Mouse (Mus musculus) embryonic facial prominence, embryonic 14.5 days (tissue): ENCODE measurements around the gene Mum1. TPM values are rescaled to one million over a fixed set of nuclear protein-coding genes. Genes with fewer than 3 reads are reported as not detected.

ENCODE experiments used
- ATAC-seq: fragments of 200-750 bp; cut with Nextera tagmentation; 2 replicates; pipeline ENCODE4 v1.8.0; 2017; ENCODE audit warnings: low read depth, moderate number of reproducible peaks, moderate TSS enrichment
- DNase-seq: peaks from one replicate; pipeline ENCODE4 v3.0.0-alpha.2; 2015; ENCODE audit warnings: low spot score
- H3K27ac ChIP-seq: fragments of 300-500 bp; sonication (generic); replicated peaks from 2 replicates; pipeline ENCODE4 v1.5.1; 2014; ENCODE audit warnings: low read depth, mild to moderate bottlenecking, low read length, moderate library complexity
- H3K27me3 ChIP-seq: fragments of 300-500 bp; sonication (generic); replicated peaks from 2 replicates; pipeline ENCODE4 v1.6.1; 2014; ENCODE audit warnings: low read length; ENCODE audit not compliant: control insufficient read depth, insufficient read depth
- H3K36me3 ChIP-seq: fragments of 300-500 bp; sonication (generic); 2 replicates; pipeline ENCODE4 v1.6.1; 2014; ENCODE audit warnings: low read length, mixed read lengths; ENCODE audit not compliant: control insufficient read depth, insufficient read depth
- H3K4me1 ChIP-seq: fragments of 300-500 bp; sonication (generic); 2 replicates; pipeline ENCODE4 v1.6.1; 2014; ENCODE audit warnings: antibody characterized with exemption, low read length; ENCODE audit not compliant: control insufficient read depth, insufficient read depth
- H3K4me2 ChIP-seq: fragments of 300-500 bp; sonication (generic); 2 replicates; pipeline ENCODE4 v1.6.1; 2014; ENCODE audit warnings: low read depth, mild to moderate bottlenecking, low read length, moderate library complexity, mixed read lengths
- H3K4me3 ChIP-seq: fragments of 300-500 bp; sonication (generic); 2 replicates; pipeline ENCODE4 v1.5.1; 2014; ENCODE audit warnings: low read depth, mild to moderate bottlenecking, low read length
- H3K9ac ChIP-seq: fragments of 300-500 bp; sonication (generic); 2 replicates; pipeline ENCODE4 v1.6.1; 2014; ENCODE audit warnings: low read depth, mild to moderate bottlenecking, low read length, moderate library complexity, mixed read lengths
- H3K9me3 ChIP-seq: fragments of 300-500 bp; sonication (generic); 2 replicates; pipeline ENCODE4 v1.6.1; 2016; ENCODE audit warnings: low read length; ENCODE audit not compliant: control insufficient read depth
- WGBS: fragments of 180-500 bp; shearing (Covaris S2); extraction: QIAGEN DNeasy Blood & Tissue Kit; methylation state at CpG from one replicate; pipeline ENCODE4 v1.1.7; 2014; 5-methylcytosine and 5-hydroxymethylcytosine counted together
- polyA plus RNA-seq: library from polyadenylated mRNA; unstranded; fragments of >200 nt; fragmentation: Nextera tagmentation; extraction: Ambion mirVana; gene quantifications from 2 replicates; pipeline ENCODE4 v1.2.1, GENCODE M21; 2014

Gene Mum1
- polyA plus RNA-seq, 1 experiment from 2014 or later: 52.1 TPM

GRCm38 (mm10) chr10:80255881-80256535, 29.8 kb downstream of the Mum1 start:
- no peak for ATAC-seq
- H3K4me2 ChIP-seq: no peak overlapping the region

GRCm38 (mm10) chr10:80257936-80258335, 31.7 kb downstream of the Mum1 start:
- peaks cover 59% of the 10 kb centered on the region for H3K36me3 ChIP-seq
- H3K9ac ChIP-seq: no peak overlapping the region

More at GRCm38 (mm10) chr10:80255881-80256535, 29.8 kb downstream of the Mum1 start:
- peaks cover 66% of the 10 kb centered on the region for H3K36me3 ChIP-seq
- H3K27ac ChIP-seq: no peak overlapping the region
- H3K27me3 ChIP-seq: no peaks in the 10 kb centered on the region
- H3K4me1 ChIP-seq: peaks cover 10% of the 10 kb centered on the region
- no peak overlapping the region for H3K4me3 ChIP-seq
- DNase-seq: no peak
- no peaks in the 10 kb centered on the region for H3K9me3 ChIP-seq
- 88% methylated on average over 5 of the region's 5 CpGs for WGBS
- H3K9ac ChIP-seq: no peak overlapping the region

GRCm38 (mm10) chr10:80258752-80259462, 32.7 kb downstream of the Mum1 start:
- Histone ChIP-seq H3K36me3 (peaks cover 52% of the 10 kb centered on the region), H3K4me3 (no peak overlapping the region), H3K9ac (no peak overlapping the region), H3K4me2 (peak overlapping the region; percentile 97; the same call in 1 of the 2 replicates), H3K9me3 (no peaks in the 10 kb centered on the region), H3K27me3 (no peaks in the 10 kb centered on the region), H3K4me1 (peaks cover 17% of the 10 kb centered on the region), H3K27ac (no peak overlapping the region)
- whole genome bisulfite sequencing: 91% methylated on average over 12 of the region's 14 CpGs
- no peak for ATAC-seq
- no peak for DNase-seq

More at GRCm38 (mm10) chr10:80257936-80258335, 31.7 kb downstream of the Mum1 start:
- no peaks in the 10 kb centered on the region for H3K27me3 ChIP-seq
- no peaks in the 10 kb centered on the region for H3K9me3 ChIP-seq
- no peak for DNase-seq
- no peak overlapping the region for H3K4me3 ChIP-seq
- H3K27ac ChIP-seq: no peak overlapping the region
- 85% methylated on average over 2 of the region's 2 CpGs for WGBS
- H3K4me1 ChIP-seq: peaks cover 17% of the 10 kb centered on the region
- no peak for ATAC-seq
- H3K4me2 ChIP-seq: no peak overlapping the region

- Histone ChIP-seq H3K4me2 (peak overlapping the region; percentile 97), H3K36me3 (peaks cover 47% of the 10 kb centered on the region), H3K9me3 (no peaks in the 10 kb centered on the region), H3K27me3 (no peaks in the 10 kb centered on the region), H3K9ac (peak overlapping the region; percentile 69; the same call in 1 of the 2 replicates), H3K4me3 (peak overlapping the region; percentile 58), H3K27ac (no peak overlapping the region), H3K4me1 (peaks cover 21% of the 10 kb centered on the region)
- DNase-seq (no peak), ATAC-seq (no peak)
- WGBS: 72% methylated on average over 6 of the region's 6 CpGs
Observed at GRCm38 (mm10) chr10:80259463-80259805, 33.2 kb downstream of the Mum1 start.

GRCm38 (mm10) chr10:80259861-80260641, 33.8 kb downstream of the Mum1 start:
- DNase-seq: peak; percentile 71
- Histone ChIP-seq H3K4me1 (peaks cover 21% of the 10 kb centered on the region), H3K27ac (peak overlapping the region; percentile 98), H3K36me3 (peaks cover 41% of the 10 kb centered on the region), H3K9ac (peak overlapping the region; percentile 69), H3K9me3 (no peaks in the 10 kb centered on the region), H3K27me3 (no peaks in the 10 kb centered on the region), H3K4me3 (peak overlapping the region; percentile 58), H3K4me2 (peak overlapping the region; percentile 97)
- 7% methylated on average over 18 of the region's 19 CpGs for WGBS
- ATAC-seq: no peak

GRCm38 (mm10) chr10:80260642-80261584, 34.7 kb downstream of the Mum1 start, which contains the start of the genes Gamt and Dazap1:
Gene Gamt (minus strand): TSS chr10:80261012.
Gene Dazap1 (plus strand): TSS chr10:80261486.
- 1% methylated on average over 43 of the region's 49 CpGs for WGBS
- Histone ChIP-seq H3K4me3 (peak within 1 kb of the TSS; percentile 58), H3K9ac (peak within 1 kb of the TSS; percentile 69), H3K4me2 (peak within 1 kb of the TSS; percentile 97), H3K27ac (peak within 1 kb of the TSS; percentile 98), H3K4me1 (peaks cover 23% of the 10 kb centered on the region), H3K36me3 (peaks cover 32% of the 10 kb centered on the region), H3K27me3 (no peaks in the 10 kb centered on the region), H3K9me3 (no peaks in the 10 kb centered on the region)
- ATAC-seq (peak; percentile 91), DNase-seq (peak; percentile 98)

GRCm38 (mm10) chr10:80261585-80261968, 35.3 kb downstream of the Mum1 start:
- no peaks in the 10 kb centered on the region for H3K27me3 ChIP-seq
- DNase-seq (peak; percentile 97), ATAC-seq (peak; percentile 64)
- H3K9me3 ChIP-seq: no peaks in the 10 kb centered on the region
- H3K27ac ChIP-seq: peak overlapping the region; percentile 98
- peak overlapping the region; percentile 69 for H3K9ac ChIP-seq
- peak overlapping the region; percentile 97 for H3K4me2 ChIP-seq
- H3K4me3 ChIP-seq: peak overlapping the region; percentile 58
- peaks cover 30% of the 10 kb centered on the region for H3K4me1 ChIP-seq
- peaks cover 25% of the 10 kb centered on the region for H3K36me3 ChIP-seq
- WGBS: 0% methylated on average over 14 of the region's 14 CpGs
